Mouse (Mus musculus): ENCODE measurements around the gene Idh2. TPM values are rescaled to one million over a fixed set of nuclear protein-coding genes. Genes with fewer than 3 reads are reported as not detected.

The Idh2 gene
- total and polyA plus RNA-seq, 3 experiments = 1,651 to 2,293 (median 1,877) TPM

DNA sequence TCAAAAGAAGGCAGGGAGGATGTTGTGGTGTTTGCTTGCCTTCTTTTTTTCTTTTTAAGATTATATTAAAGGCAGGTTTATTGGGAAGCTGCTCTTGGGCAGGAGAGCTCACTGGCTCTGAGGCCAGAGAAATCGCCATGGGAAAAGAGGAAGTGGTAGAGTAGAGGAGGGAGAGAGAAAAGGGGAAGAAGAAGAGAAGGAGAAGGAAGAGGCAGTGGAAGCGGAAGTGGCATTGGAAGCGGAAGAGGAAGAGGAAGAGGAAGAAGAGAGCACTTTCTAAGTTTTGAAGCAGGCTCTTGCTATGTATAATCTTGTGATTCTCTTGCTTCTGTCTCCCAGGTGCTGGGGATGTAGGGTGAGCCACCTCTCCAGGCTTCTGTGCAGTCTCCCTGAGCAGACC is 39.5 kb upstream of the Idh2 start:
- TF ChIP-seq POLR2A (IDR thresholded peaks at IDR 0.05; ENCODE audit: insufficient read depth, low read depth, low read length) (no peak), CTCF (IDR thresholded peaks at IDR 0.05) (no peak), EP300 (IDR thresholded peaks at IDR 0.05; ENCODE audit: insufficient read depth, low read depth, low read length) (no peak)
- Histone ChIP-seq H3K4me1 (ENCODE audit: control insufficient read depth, insufficient read depth, low read length) (no peaks in the 10 kb centered on the region), H3K4me3 (no peak overlapping the region), H3K36me3 (ENCODE audit: control insufficient read depth, insufficient read depth, low read length) (no peaks in the 10 kb centered on the region), H3K27me3 (ENCODE audit: control insufficient read depth, insufficient read depth, low read length) (no peaks in the 10 kb centered on the region), H3K79me2 (replicated peaks; ENCODE audit: control insufficient read depth, insufficient read depth, low read length) (no peaks in the 10 kb centered on the region), H3K27ac (no peak overlapping the region), H3K9ac (ENCODE audit: low read depth, low read length) (no peak overlapping the region)
- DNase-seq = no peak
- 74% methylated on average over 3 of the region's 3 CpGs for WGBS
- intact Hi-C loops (cut with DNase I) = no loop called here

- no peak for DNase-seq
- H3K9ac ChIP-seq (ENCODE audit: low read depth, low read length) = no peak overlapping the region
- no peak overlapping the region for H3K4me3 ChIP-seq
- WGBS = 95% methylated on average over 8 of the region's 8 CpGs
- no peaks in the 10 kb centered on the region for H3K79me2 ChIP-seq (replicated peaks; ENCODE audit: control insufficient read depth, insufficient read depth, low read length)
- H3K36me3 ChIP-seq (ENCODE audit: control insufficient read depth, insufficient read depth, low read length) = no peaks in the 10 kb centered on the region
- H3K4me1 ChIP-seq (ENCODE audit: control insufficient read depth, insufficient read depth, low read length) = no peaks in the 10 kb centered on the region
- TF ChIP-seq EP300 (IDR thresholded peaks at IDR 0.05; ENCODE audit: insufficient read depth, low read depth, low read length) (no peak), CTCF (IDR thresholded peaks at IDR 0.05) (no peak), POLR2A (IDR thresholded peaks at IDR 0.05; ENCODE audit: insufficient read depth, low read depth, low read length) (no peak)
- H3K27ac ChIP-seq = no peak overlapping the region
- intact Hi-C loops (cut with DNase I) = no loop called here
- no peaks in the 10 kb centered on the region for H3K27me3 ChIP-seq (ENCODE audit: control insufficient read depth, insufficient read depth, low read length)
Observed at GRCm38 (mm10) chr7:80152756-80153155, 37.6 kb upstream of the Idh2 start.

- no peaks in the 10 kb centered on the region for H3K27me3 ChIP-seq (ENCODE audit: control insufficient read depth, insufficient read depth, low read length)
- TF ChIP-seq CTCF (IDR thresholded peaks at IDR 0.05) (peak; percentile 54), POLR2A (IDR thresholded peaks at IDR 0.05; ENCODE audit: insufficient read depth, low read depth, low read length) (no peak)
- no peak overlapping the region for H3K4me3 ChIP-seq
- no peak overlapping the region for H3K27ac ChIP-seq
- H3K4me1 ChIP-seq (ENCODE audit: control insufficient read depth, insufficient read depth, low read length) = no peaks in the 10 kb centered on the region
- intact Hi-C loops (cut with DNase I) = no loop called here
- no peak overlapping the region for H3K9ac ChIP-seq (ENCODE audit: low read depth, low read length)
- H3K36me3 ChIP-seq (ENCODE audit: control insufficient read depth, insufficient read depth, low read length) = no peaks in the 10 kb centered on the region
- no peak for DNase-seq
- H3K79me2 ChIP-seq (replicated peaks; ENCODE audit: control insufficient read depth, insufficient read depth, low read length) = no peaks in the 10 kb centered on the region
- WGBS = 64% methylated on average over 6 of the region's 6 CpGs
Observed at GRCm38 (mm10) chr7:80152152-80152551, 37.0 kb upstream of the Idh2 start.

- Histone ChIP-seq H3K79me2 (replicated peaks; ENCODE audit: control insufficient read depth, insufficient read depth, low read length) (no peaks in the 10 kb centered on the region), H3K4me1 (ENCODE audit: control insufficient read depth, insufficient read depth, low read length) (no peaks in the 10 kb centered on the region), H3K4me3 (no peak overlapping the region), H3K36me3 (ENCODE audit: control insufficient read depth, insufficient read depth, low read length) (no peaks in the 10 kb centered on the region), H3K9ac (ENCODE audit: low read depth, low read length) (no peak overlapping the region), H3K27me3 (ENCODE audit: control insufficient read depth, insufficient read depth, low read length) (no peaks in the 10 kb centered on the region), H3K27ac (no peak overlapping the region)
- TF ChIP-seq EP300 (IDR thresholded peaks at IDR 0.05; ENCODE audit: insufficient read depth, low read depth, low read length) (no peak), CTCF (IDR thresholded peaks at IDR 0.05) (no peak), POLR2A (IDR thresholded peaks at IDR 0.05; ENCODE audit: insufficient read depth, low read depth, low read length) (no peak)
- WGBS = 61% methylated on average over 9 of the region's 9 CpGs
- intact Hi-C loops (cut with DNase I) = no loop called here
- no peak for DNase-seq
Observed at GRCm38 (mm10) chr7:80149356-80149755, 34.2 kb upstream of the Idh2 start.

GRCm38 (mm10) chr7:80146077-80146476 is 30.9 kb upstream of the Idh2 start:
- DNase-seq = no peak
- Histone ChIP-seq H3K36me3 (ENCODE audit: control insufficient read depth, insufficient read depth, low read length) (no peaks in the 10 kb centered on the region), H3K79me2 (replicated peaks; ENCODE audit: control insufficient read depth, insufficient read depth, low read length) (no peaks in the 10 kb centered on the region), H3K9ac (ENCODE audit: low read depth, low read length) (no peak overlapping the region), H3K4me3 (no peak overlapping the region), H3K27me3 (ENCODE audit: control insufficient read depth, insufficient read depth, low read length) (no peaks in the 10 kb centered on the region), H3K4me1 (ENCODE audit: control insufficient read depth, insufficient read depth, low read length) (no peaks in the 10 kb centered on the region), H3K27ac (no peak overlapping the region)
- TF ChIP-seq POLR2A (IDR thresholded peaks at IDR 0.05; ENCODE audit: insufficient read depth, low read depth, low read length) (no peak), CTCF (IDR thresholded peaks at IDR 0.05) (no peak), EP300 (IDR thresholded peaks at IDR 0.05; ENCODE audit: insufficient read depth, low read depth, low read length) (no peak)
- WGBS = 29% methylated on average over 8 of the region's 8 CpGs
- intact Hi-C loops (cut with DNase I) = no loop called here

GRCm38 (mm10) chr7:80144695-80145094 is 29.5 kb upstream of the Idh2 start:
- no peak for DNase-seq
- TF ChIP-seq POLR2A (IDR thresholded peaks at IDR 0.05; ENCODE audit: insufficient read depth, low read depth, low read length) (no peak), EP300 (IDR thresholded peaks at IDR 0.05; ENCODE audit: insufficient read depth, low read depth, low read length) (no peak), CTCF (IDR thresholded peaks at IDR 0.05) (no peak)
- intact Hi-C loops (cut with DNase I) = loop anchor here (5.0 kb wide), 2 partner anchors 153 to 233 kb away; no protein-coding TSS in a partner anchor
- Histone ChIP-seq H3K79me2 (replicated peaks; ENCODE audit: control insufficient read depth, insufficient read depth, low read length) (no peaks in the 10 kb centered on the region), H3K4me1 (ENCODE audit: control insufficient read depth, insufficient read depth, low read length) (no peaks in the 10 kb centered on the region), H3K27me3 (ENCODE audit: control insufficient read depth, insufficient read depth, low read length) (no peaks in the 10 kb centered on the region), H3K4me3 (no peak overlapping the region), H3K36me3 (ENCODE audit: control insufficient read depth, insufficient read depth, low read length) (no peaks in the 10 kb centered on the region), H3K27ac (no peak overlapping the region), H3K9ac (ENCODE audit: low read depth, low read length) (no peak overlapping the region)
- WGBS = 81% methylated on average over 7 of the region's 7 CpGs

Data from heart, adult 2 months (tissue).